Mouse (Mus musculus) bone marrow, adult 2 months (tissue): ENCODE results near the gene Nemp2.

Source experiments
- CTCF ChIP-seq: fragments of 200-500 bp; IDR thresholded peaks from 2 replicates; pipeline ENCODE4 v1.5.1; 2011; ENCODE audit warnings: low read length, control low read depth; ENCODE audit not compliant: control insufficient read depth, insufficient read depth
- POLR2A ChIP-seq: fragments of 200-500 bp; IDR thresholded peaks from 2 replicates; pipeline ENCODE4 v1.6.1; 2011; ENCODE audit warnings: low read depth, mild to moderate bottlenecking, control low read depth, low read length, borderline replicate concordance; ENCODE audit not compliant: control insufficient read depth

GRCm38 (mm10) chr1:52640736-52641135 lies 10.2 kb downstream of the Nemp2 start:
- no peak for TF ChIP-seq CTCF
- no peak for TF ChIP-seq POLR2A
